Mouse (Mus musculus): ENCODE results near the gene Zbtb17. TPM values are rescaled to one million over a fixed set of nuclear protein-coding genes. Genes with fewer than 3 reads are reported as not detected.

The Zbtb17 gene
- polyA plus RNA-seq, 1 experiment from 2014 or later, result 42.0 TPM

DNA sequence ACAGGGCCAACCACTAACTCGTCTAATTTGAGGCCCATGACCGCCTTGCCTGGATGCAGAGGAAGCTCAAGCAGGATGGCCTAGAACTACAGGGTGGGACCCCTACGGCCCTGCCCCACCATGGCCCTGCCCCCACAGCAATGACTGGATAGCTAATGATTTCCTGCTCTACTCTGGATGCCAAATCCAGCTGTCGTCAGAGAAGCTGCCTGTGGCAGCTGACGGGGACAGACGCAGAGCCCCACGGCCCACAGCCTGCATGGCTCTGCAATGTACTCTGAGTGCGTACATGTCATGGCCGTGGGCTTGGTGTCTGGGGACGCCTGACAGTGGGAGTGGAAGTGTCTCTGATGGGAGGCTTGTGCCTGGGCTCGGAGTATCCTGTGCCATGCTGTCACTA is 39.6 kb downstream of the Zbtb17 start:
- Histone ChIP-seq H3K27me3 (ENCODE audit: control insufficient read depth, insufficient read depth, low read length) (no peaks in the 10 kb centered on the region), H3K9ac (replicated peaks; ENCODE audit: low read length) (no peak overlapping the region), H3K4me2 (ENCODE audit: low read length) (no peak overlapping the region), H3K4me3 (replicated peaks; ENCODE audit: low read depth, low read length) (no peak overlapping the region), H3K4me1 (ENCODE audit: control insufficient read depth, insufficient read depth, low read length) (no peaks in the 10 kb centered on the region), H3K9me3 (ENCODE audit: control insufficient read depth, low read length) (no peaks in the 10 kb centered on the region), H3K27ac (replicated peaks; ENCODE audit: low read depth, low read length) (no peak overlapping the region), H3K36me3 (ENCODE audit: control insufficient read depth, insufficient read depth, low read length) (peaks cover 94% of the 10 kb centered on the region)
- WGBS, result 91% methylated on average over 11 of the region's 11 CpGs
- no peak for DNase-seq
- no peak for ATAC-seq (ENCODE audit: low FRiP score, low TSS enrichment)

DNA sequence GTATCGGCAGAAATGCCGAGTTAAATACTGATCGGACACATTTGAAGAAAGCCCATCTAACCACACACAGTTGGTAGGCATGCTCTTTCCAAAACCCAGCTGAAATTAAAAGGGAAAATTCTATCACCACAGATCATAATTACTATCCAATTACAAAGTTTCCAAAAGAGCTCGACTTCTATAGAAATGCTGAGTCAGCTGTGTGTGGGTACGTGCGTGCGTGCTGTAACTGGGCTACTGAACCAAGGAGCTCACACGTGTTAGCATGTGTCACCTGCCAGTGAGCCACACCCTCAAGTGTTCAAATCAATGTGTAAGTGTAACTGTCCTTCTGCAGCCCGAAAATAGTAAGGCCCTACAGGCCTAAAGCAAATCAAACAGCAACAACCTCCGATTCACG is 43.1 kb downstream of the Zbtb17 start:
- ATAC-seq (ENCODE audit: low FRiP score, low TSS enrichment) (no peak), DNase-seq (no peak)
- no peak overlapping the region for H3K27ac ChIP-seq (replicated peaks; ENCODE audit: low read depth, low read length)
- H3K27me3 ChIP-seq (ENCODE audit: control insufficient read depth, insufficient read depth, low read length), result no peaks in the 10 kb centered on the region
- peaks cover 97% of the 10 kb centered on the region for H3K36me3 ChIP-seq (ENCODE audit: control insufficient read depth, insufficient read depth, low read length)
- H3K4me2 ChIP-seq (ENCODE audit: low read length), result no peak overlapping the region
- H3K9ac ChIP-seq (replicated peaks; ENCODE audit: low read length), result no peak overlapping the region
- H3K4me3 ChIP-seq (replicated peaks; ENCODE audit: low read depth, low read length), result no peak overlapping the region
- 96% methylated on average over 11 of the region's 11 CpGs for WGBS
- no peaks in the 10 kb centered on the region for H3K9me3 ChIP-seq (ENCODE audit: control insufficient read depth, low read length)
- H3K4me1 ChIP-seq (ENCODE audit: control insufficient read depth, insufficient read depth, low read length), result no peaks in the 10 kb centered on the region

DNA sequence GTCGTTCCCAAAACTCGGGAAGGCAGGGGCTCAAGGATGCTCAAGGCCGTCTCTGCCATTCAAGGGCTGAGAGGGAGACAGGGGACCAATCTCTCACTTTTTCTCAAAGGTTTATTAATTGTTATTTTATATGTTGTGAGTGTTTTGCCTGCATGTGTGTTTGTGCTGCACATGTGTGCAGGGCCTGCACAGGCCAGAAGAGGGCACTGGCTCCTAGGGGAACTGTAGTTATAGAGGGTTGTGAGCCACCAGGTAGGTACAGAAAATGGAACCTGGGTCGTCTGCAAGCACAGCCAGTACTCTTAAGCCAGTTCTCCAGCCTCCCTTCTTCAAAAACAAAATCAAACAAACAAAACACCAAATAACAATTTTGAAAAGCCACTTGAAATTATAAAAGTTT is 44.2 kb downstream of the Zbtb17 start:
- H3K4me2 ChIP-seq (ENCODE audit: low read length), result no peak overlapping the region
- ATAC-seq (ENCODE audit: low FRiP score, low TSS enrichment), result no peak
- no peaks in the 10 kb centered on the region for H3K27me3 ChIP-seq (ENCODE audit: control insufficient read depth, insufficient read depth, low read length)
- no peaks in the 10 kb centered on the region for H3K4me1 ChIP-seq (ENCODE audit: control insufficient read depth, insufficient read depth, low read length)
- WGBS, result 93% methylated on average over 4 of the region's 4 CpGs
- peaks cover 96% of the 10 kb centered on the region for H3K36me3 ChIP-seq (ENCODE audit: control insufficient read depth, insufficient read depth, low read length)
- H3K4me3 ChIP-seq (replicated peaks; ENCODE audit: low read depth, low read length), result no peak overlapping the region
- no peak overlapping the region for H3K9ac ChIP-seq (replicated peaks; ENCODE audit: low read length)
- DNase-seq, result peak; percentile 31
- no peaks in the 10 kb centered on the region for H3K9me3 ChIP-seq (ENCODE audit: control insufficient read depth, low read length)
- no peak overlapping the region for H3K27ac ChIP-seq (replicated peaks; ENCODE audit: low read depth, low read length)

DNA sequence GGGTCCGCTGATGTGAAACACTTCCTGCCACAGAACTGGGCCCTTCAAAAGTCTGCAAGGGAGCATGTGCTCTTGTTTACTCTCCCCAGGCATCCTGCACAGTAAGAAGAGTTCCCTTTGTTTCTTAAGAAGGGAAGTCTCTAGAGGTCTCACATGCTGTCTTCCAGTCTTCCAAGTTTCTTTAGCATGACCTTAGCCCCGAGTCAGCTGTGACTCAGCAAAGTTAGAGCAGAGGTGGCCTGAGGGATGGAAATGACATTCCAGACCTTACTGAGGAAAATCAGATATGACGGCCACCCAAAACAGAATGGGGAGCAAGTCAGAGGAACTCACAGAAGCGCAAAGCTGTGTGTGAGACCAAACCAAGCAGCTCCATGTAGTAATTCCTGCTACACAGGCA is 56.2 kb downstream of the Zbtb17 start:
- ATAC-seq (ENCODE audit: low FRiP score, low TSS enrichment), result no peak
- H3K4me2 ChIP-seq (ENCODE audit: low read length), result no peak overlapping the region
- no peaks in the 10 kb centered on the region for H3K27me3 ChIP-seq (ENCODE audit: control insufficient read depth, insufficient read depth, low read length)

DNA sequence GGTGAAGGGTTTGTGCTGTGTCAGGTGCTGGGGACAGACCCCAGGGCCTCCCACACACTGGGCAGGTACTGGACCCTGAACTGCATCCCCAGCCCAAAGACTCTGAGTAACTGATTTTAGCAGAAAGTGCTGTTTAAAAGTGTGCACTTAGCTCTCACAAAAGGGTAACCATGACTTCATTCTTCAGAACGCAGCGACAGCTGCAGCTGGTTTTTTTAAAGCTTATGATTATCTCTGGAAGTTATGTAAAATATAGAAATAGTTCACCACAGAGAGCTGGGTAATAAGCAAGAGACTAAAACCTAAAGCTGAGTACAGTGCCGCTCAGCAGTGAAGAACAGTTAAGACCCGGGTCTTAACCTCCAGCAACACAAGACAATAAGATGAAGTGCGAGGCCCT is 56.6 kb downstream of the Zbtb17 start:
- Histone ChIP-seq H3K4me3 (replicated peaks; ENCODE audit: low read depth, low read length) (no peak overlapping the region), H3K4me1 (ENCODE audit: control insufficient read depth, insufficient read depth, low read length) (no peaks in the 10 kb centered on the region), H3K27ac (replicated peaks; ENCODE audit: low read depth, low read length) (no peak overlapping the region), H3K4me2 (ENCODE audit: low read length) (no peak overlapping the region), H3K9me3 (ENCODE audit: control insufficient read depth, low read length) (no peaks in the 10 kb centered on the region), H3K27me3 (ENCODE audit: control insufficient read depth, insufficient read depth, low read length) (no peaks in the 10 kb centered on the region), H3K36me3 (ENCODE audit: control insufficient read depth, insufficient read depth, low read length) (no peaks in the 10 kb centered on the region), H3K9ac (replicated peaks; ENCODE audit: low read length) (no peak overlapping the region)
- DNase-seq (no peak), ATAC-seq (ENCODE audit: low FRiP score, low TSS enrichment) (no peak)
- WGBS, result 82% methylated on average over 5 of the region's 5 CpGs

More for the DNA sequence above, 56.2 kb downstream of the Zbtb17 start:
- DNase-seq, result no peak
- WGBS, result 75% methylated on average over 4 of the region's 4 CpGs
- H3K9me3 ChIP-seq (ENCODE audit: control insufficient read depth, low read length), result no peaks in the 10 kb centered on the region
- no peak overlapping the region for H3K27ac ChIP-seq (replicated peaks; ENCODE audit: low read depth, low read length)
- H3K36me3 ChIP-seq (ENCODE audit: control insufficient read depth, insufficient read depth, low read length), result no peaks in the 10 kb centered on the region
- H3K4me1 ChIP-seq (ENCODE audit: control insufficient read depth, insufficient read depth, low read length), result no peaks in the 10 kb centered on the region
- H3K4me3 ChIP-seq (replicated peaks; ENCODE audit: low read depth, low read length), result no peak overlapping the region
- H3K9ac ChIP-seq (replicated peaks; ENCODE audit: low read length), result no peak overlapping the region

DNA sequence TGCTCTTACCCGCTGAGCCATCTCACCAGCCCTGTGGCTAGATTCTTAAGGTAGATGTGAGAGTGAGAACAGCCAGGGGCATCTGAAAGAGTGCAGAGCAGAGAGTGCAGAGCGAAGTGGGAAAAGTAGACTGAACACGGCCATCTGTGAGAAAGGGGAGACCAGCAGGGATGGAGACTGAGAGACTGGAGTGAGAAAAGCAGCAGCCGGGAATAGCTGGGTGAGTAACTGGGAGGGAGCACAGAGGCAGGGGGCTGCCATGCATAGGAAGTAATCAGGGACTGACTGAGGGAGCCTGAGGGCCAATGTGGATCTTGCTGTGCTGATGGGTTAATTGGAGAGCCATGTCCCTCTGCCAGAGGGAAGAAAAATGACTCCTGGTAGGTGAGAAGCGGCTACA is 58.3 kb downstream of the Zbtb17 start:
- ATAC-seq (ENCODE audit: low FRiP score, low TSS enrichment) (no peak), DNase-seq (no peak)
- no peaks in the 10 kb centered on the region for H3K36me3 ChIP-seq (ENCODE audit: control insufficient read depth, insufficient read depth, low read length)
- 0 out of 2 replicates have a peak, but pooled peaks cover 3% of the 10 kb centered on the region for H3K4me1 ChIP-seq (ENCODE audit: control insufficient read depth, insufficient read depth, low read length)
- no peaks in the 10 kb centered on the region for H3K9me3 ChIP-seq (ENCODE audit: control insufficient read depth, low read length)
- no peak overlapping the region for H3K4me3 ChIP-seq (replicated peaks; ENCODE audit: low read depth, low read length)
- no peak overlapping the region for H3K27ac ChIP-seq (replicated peaks; ENCODE audit: low read depth, low read length)
- H3K9ac ChIP-seq (replicated peaks; ENCODE audit: low read length), result no peak overlapping the region
- 72% methylated on average over 5 of the region's 5 CpGs for WGBS
- H3K4me2 ChIP-seq (ENCODE audit: low read length), result no peak overlapping the region
- H3K27me3 ChIP-seq (ENCODE audit: control insufficient read depth, insufficient read depth, low read length), result no peaks in the 10 kb centered on the region

DNA sequence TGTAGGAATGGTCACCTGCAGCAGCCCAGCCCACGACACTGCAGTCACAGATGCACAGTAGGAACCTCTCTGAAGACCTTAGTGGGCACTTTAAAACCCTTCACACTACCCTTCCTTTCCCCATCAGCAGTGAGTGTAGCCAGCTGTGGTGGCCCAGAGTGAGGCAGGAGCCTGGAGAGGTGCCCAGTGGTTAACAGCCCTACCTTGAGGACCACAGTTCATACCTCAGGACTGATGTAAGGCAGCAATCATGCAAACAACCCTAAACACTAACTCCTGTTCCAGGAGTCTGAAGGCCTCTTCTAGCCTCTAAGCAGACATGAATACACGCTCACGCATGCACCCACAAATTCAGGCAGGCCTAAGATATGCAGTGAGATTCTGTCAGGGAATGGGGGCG is 60.0 kb downstream of the Zbtb17 start:
- no peak overlapping the region for H3K9ac ChIP-seq (replicated peaks; ENCODE audit: low read length)
- ATAC-seq (ENCODE audit: low FRiP score, low TSS enrichment) (no peak), DNase-seq (no peak)
- no peaks in the 10 kb centered on the region for H3K36me3 ChIP-seq (ENCODE audit: control insufficient read depth, insufficient read depth, low read length)
- H3K27ac ChIP-seq (replicated peaks; ENCODE audit: low read depth, low read length), result no peak overlapping the region
- H3K4me2 ChIP-seq (ENCODE audit: low read length), result no peak overlapping the region
- H3K4me1 ChIP-seq (ENCODE audit: control insufficient read depth, insufficient read depth, low read length), result 0 out of 2 replicates have a peak, but pooled peaks cover 3% of the 10 kb centered on the region
- 87% methylated on average over 4 of the region's 4 CpGs for WGBS
- no peaks in the 10 kb centered on the region for H3K9me3 ChIP-seq (ENCODE audit: control insufficient read depth, low read length)
- H3K27me3 ChIP-seq (ENCODE audit: control insufficient read depth, insufficient read depth, low read length), result no peaks in the 10 kb centered on the region
- no peak overlapping the region for H3K4me3 ChIP-seq (replicated peaks; ENCODE audit: low read depth, low read length)

DNA sequence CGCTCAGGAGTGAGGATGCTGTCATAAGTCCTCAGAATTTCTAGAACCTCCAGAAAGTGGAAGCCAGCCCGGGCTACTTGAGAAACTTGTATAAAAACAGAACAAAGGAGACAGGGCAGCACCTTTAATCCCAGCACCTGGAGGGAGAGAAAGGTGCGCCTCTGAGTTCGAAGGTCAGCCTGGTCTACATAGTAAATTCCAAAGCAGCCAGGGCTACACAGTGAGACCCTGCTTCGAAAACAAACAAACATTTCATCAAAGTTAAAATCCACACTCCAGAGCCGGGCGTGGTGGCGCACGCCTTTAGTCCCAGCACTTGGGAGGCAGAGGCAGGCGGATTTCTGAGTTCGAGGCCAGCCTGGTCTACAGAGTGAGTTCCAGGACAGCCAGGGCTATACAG is 61.4 kb downstream of the Zbtb17 start:
- Histone ChIP-seq H3K27ac (replicated peaks; ENCODE audit: low read depth, low read length) (no peak overlapping the region; the same call in 1 of the 2 replicates), H3K36me3 (ENCODE audit: control insufficient read depth, insufficient read depth, low read length) (no peaks in the 10 kb centered on the region; the same call in 1 of the 2 replicates), H3K9me3 (ENCODE audit: control insufficient read depth, low read length) (no peaks in the 10 kb centered on the region), H3K4me3 (replicated peaks; ENCODE audit: low read depth, low read length) (no peak overlapping the region), H3K9ac (replicated peaks; ENCODE audit: low read length) (no peak overlapping the region), H3K27me3 (ENCODE audit: control insufficient read depth, insufficient read depth, low read length) (no peaks in the 10 kb centered on the region), H3K4me2 (ENCODE audit: low read length) (no peak overlapping the region), H3K4me1 (ENCODE audit: control insufficient read depth, insufficient read depth, low read length) (0 out of 2 replicates have a peak, but pooled peaks cover 3% of the 10 kb centered on the region)
- DNase-seq (no peak), ATAC-seq (ENCODE audit: low FRiP score, low TSS enrichment) (no peak)
- WGBS, result 97% methylated on average over 10 of the region's 11 CpGs

DNA sequence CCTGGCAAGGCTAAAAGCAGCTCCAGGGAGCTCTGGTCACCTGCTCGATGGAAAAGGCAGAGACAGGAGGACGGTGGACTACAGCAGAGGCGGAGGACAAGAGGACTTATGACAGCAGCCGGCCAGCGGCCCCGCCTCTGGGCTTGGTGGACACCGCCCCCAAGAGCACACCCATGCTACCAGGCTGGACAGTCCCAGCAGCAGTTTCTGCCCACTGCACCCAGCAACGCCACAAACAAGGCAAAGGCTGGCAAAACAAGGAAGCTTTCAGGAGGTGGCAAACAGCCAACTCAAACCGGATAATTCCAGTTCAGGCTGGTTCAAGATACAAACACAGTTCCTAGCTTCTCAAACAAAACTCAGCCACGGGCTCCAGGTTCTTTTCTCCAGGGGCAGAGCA is 61.9 kb downstream of the Zbtb17 start:
- Histone ChIP-seq H3K27me3 (ENCODE audit: control insufficient read depth, insufficient read depth, low read length) (no peaks in the 10 kb centered on the region), H3K4me1 (ENCODE audit: control insufficient read depth, insufficient read depth, low read length) (0 out of 2 replicates have a peak, but pooled peaks cover 3% of the 10 kb centered on the region), H3K36me3 (ENCODE audit: control insufficient read depth, insufficient read depth, low read length) (no peaks in the 10 kb centered on the region; the same call in 1 of the 2 replicates), H3K4me3 (replicated peaks; ENCODE audit: low read depth, low read length) (no peak overlapping the region), H3K9me3 (ENCODE audit: control insufficient read depth, low read length) (no peaks in the 10 kb centered on the region), H3K27ac (replicated peaks; ENCODE audit: low read depth, low read length) (peak overlapping the region; percentile 76), H3K9ac (replicated peaks; ENCODE audit: low read length) (no peak overlapping the region), H3K4me2 (ENCODE audit: low read length) (no peak overlapping the region)
- WGBS, result 50% methylated on average over 10 of the region's 10 CpGs
- ATAC-seq (ENCODE audit: low FRiP score, low TSS enrichment), result peak; percentile 27; the same call in 1 of the 2 replicates
- DNase-seq, result peak; percentile 83
